Mouse (Mus musculus): ENCODE results near the gene Syt13. TPM values are rescaled to one million over a fixed set of nuclear protein-coding genes. Genes with fewer than 3 reads are reported as not detected.

Gene Syt13
- polyA plus RNA-seq, 1 experiment = not detected

GRCm38 (mm10) chr2:92967839-92968166, 52.9 kb downstream of the Syt13 start:
- no peak overlapping the region for H3K4me3 ChIP-seq (ENCODE audit: insufficient read depth, low read depth, low read length)
- no peaks in the 10 kb centered on the region for H3K4me1 ChIP-seq (ENCODE audit: control insufficient read depth, insufficient read depth, insufficient read length, low read length)
- no peak overlapping the region for H3K27ac ChIP-seq (replicated peaks; ENCODE audit: low read depth, low read length)

- Histone ChIP-seq H3K27ac (replicated peaks; ENCODE audit: low read depth, low read length) (no peak overlapping the region), H3K4me1 (ENCODE audit: control insufficient read depth, insufficient read depth, insufficient read length, low read length) (no peaks in the 10 kb centered on the region), H3K4me3 (ENCODE audit: insufficient read depth, low read depth, low read length) (no peak overlapping the region)
These were observed 56.2 kb downstream of the Syt13 start for GRCm38 (mm10) chr2:92971069-92971468.

- H3K27ac ChIP-seq (replicated peaks; ENCODE audit: low read depth, low read length) = no peak overlapping the region
- H3K4me3 ChIP-seq (ENCODE audit: insufficient read depth, low read depth, low read length) = no peak overlapping the region
- no peaks in the 10 kb centered on the region for H3K4me1 ChIP-seq (ENCODE audit: control insufficient read depth, insufficient read depth, insufficient read length, low read length)
These were observed 56.6 kb downstream of the Syt13 start for GRCm38 (mm10) chr2:92971536-92971935.

GRCm38 (mm10) chr2:92972071-92972470, 57.2 kb downstream of the Syt13 start:
- no peaks in the 10 kb centered on the region for H3K4me1 ChIP-seq (ENCODE audit: control insufficient read depth, insufficient read depth, insufficient read length, low read length)
- no peak overlapping the region for H3K27ac ChIP-seq (replicated peaks; ENCODE audit: low read depth, low read length)
- no peak overlapping the region for H3K4me3 ChIP-seq (ENCODE audit: insufficient read depth, low read depth, low read length)

- Histone ChIP-seq H3K27ac (replicated peaks; ENCODE audit: low read depth, low read length) (no peak overlapping the region), H3K4me3 (ENCODE audit: insufficient read depth, low read depth, low read length) (no peak overlapping the region)
These were observed 58.7 kb downstream of the Syt13 start for GRCm38 (mm10) chr2:92973646-92974045.

GRCm38 (mm10) chr2:92975031-92975790, 60.3 kb downstream of the Syt13 start:
- no peaks in the 10 kb centered on the region for H3K4me1 ChIP-seq (ENCODE audit: control insufficient read depth, insufficient read depth, insufficient read length, low read length)
- no peak overlapping the region for H3K4me3 ChIP-seq (ENCODE audit: insufficient read depth, low read depth, low read length)
- no peak overlapping the region for H3K27ac ChIP-seq (replicated peaks; ENCODE audit: low read depth, low read length)

More at GRCm38 (mm10) chr2:92973646-92974045, 58.7 kb downstream of the Syt13 start:
- H3K4me1 ChIP-seq (ENCODE audit: control insufficient read depth, insufficient read depth, insufficient read length, low read length) = no peaks in the 10 kb centered on the region

GRCm38 (mm10) chr2:92980165-92980564, 65.3 kb downstream of the Syt13 start:
- Histone ChIP-seq H3K27ac (replicated peaks; ENCODE audit: low read depth, low read length) (no peak overlapping the region), H3K4me3 (ENCODE audit: insufficient read depth, low read depth, low read length) (no peak overlapping the region), H3K4me1 (ENCODE audit: control insufficient read depth, insufficient read depth, insufficient read length, low read length) (peaks cover 11% of the 10 kb centered on the region)

- no peak overlapping the region for H3K27ac ChIP-seq (replicated peaks; ENCODE audit: low read depth, low read length)
- H3K4me3 ChIP-seq (ENCODE audit: insufficient read depth, low read depth, low read length) = no peak overlapping the region
- peaks cover 11% of the 10 kb centered on the region for H3K4me1 ChIP-seq (ENCODE audit: control insufficient read depth, insufficient read depth, insufficient read length, low read length)
These were observed 67.8 kb downstream of the Syt13 start for GRCm38 (mm10) chr2:92982591-92983272.

GRCm38 (mm10) chr2:92983273-92983620, 68.3 kb downstream of the Syt13 start:
- Histone ChIP-seq H3K4me3 (ENCODE audit: insufficient read depth, low read depth, low read length) (no peak overlapping the region), H3K27ac (replicated peaks; ENCODE audit: low read depth, low read length) (no peak overlapping the region), H3K4me1 (ENCODE audit: control insufficient read depth, insufficient read depth, insufficient read length, low read length) (peaks cover 11% of the 10 kb centered on the region)

GRCm38 (mm10) chr2:92984321-92985108, 69.6 kb downstream of the Syt13 start:
- no peak overlapping the region for H3K27ac ChIP-seq (replicated peaks; ENCODE audit: low read depth, low read length)
- H3K4me1 ChIP-seq (ENCODE audit: control insufficient read depth, insufficient read depth, insufficient read length, low read length) = peaks cover 18% of the 10 kb centered on the region
- no peak overlapping the region for H3K4me3 ChIP-seq (ENCODE audit: insufficient read depth, low read depth, low read length)

GRCm38 (mm10) chr2:92985171-92985570, 70.3 kb downstream of the Syt13 start:
- H3K4me3 ChIP-seq (ENCODE audit: insufficient read depth, low read depth, low read length) = no peak overlapping the region
- no peak overlapping the region for H3K27ac ChIP-seq (replicated peaks; ENCODE audit: low read depth, low read length)
- peaks cover 18% of the 10 kb centered on the region for H3K4me1 ChIP-seq (ENCODE audit: control insufficient read depth, insufficient read depth, insufficient read length, low read length)

GRCm38 (mm10) chr2:92985600-92985999, 70.7 kb downstream of the Syt13 start:
- Histone ChIP-seq H3K27ac (replicated peaks; ENCODE audit: low read depth, low read length) (no peak overlapping the region), H3K4me3 (ENCODE audit: insufficient read depth, low read depth, low read length) (no peak overlapping the region), H3K4me1 (ENCODE audit: control insufficient read depth, insufficient read depth, insufficient read length, low read length) (peaks cover 18% of the 10 kb centered on the region)

GRCm38 (mm10) chr2:92987108-92987618, 72.3 kb downstream of the Syt13 start:
- Histone ChIP-seq H3K27ac (replicated peaks; ENCODE audit: low read depth, low read length) (0 out of 2 replicates have a peak overlapping the region, but pooled peaks have one; percentile 8), H3K4me3 (ENCODE audit: insufficient read depth, low read depth, low read length) (no peak overlapping the region), H3K4me1 (ENCODE audit: control insufficient read depth, insufficient read depth, insufficient read length, low read length) (peaks cover 18% of the 10 kb centered on the region)

GRCm38 (mm10) chr2:92987901-92988631, 73.2 kb downstream of the Syt13 start:
- peaks cover 18% of the 10 kb centered on the region for H3K4me1 ChIP-seq (ENCODE audit: control insufficient read depth, insufficient read depth, insufficient read length, low read length)
- H3K27ac ChIP-seq (replicated peaks; ENCODE audit: low read depth, low read length) = peak overlapping the region; percentile 63
- H3K4me3 ChIP-seq (ENCODE audit: insufficient read depth, low read depth, low read length) = no peak overlapping the region

- Histone ChIP-seq H3K4me1 (ENCODE audit: control insufficient read depth, insufficient read depth, insufficient read length, low read length) (peaks cover 12% of the 10 kb centered on the region; the same call in 1 of the 2 replicates), H3K4me3 (ENCODE audit: insufficient read depth, low read depth, low read length) (no peak overlapping the region), H3K27ac (replicated peaks; ENCODE audit: low read depth, low read length) (no peak overlapping the region)
These were observed 74.7 kb downstream of the Syt13 start for GRCm38 (mm10) chr2:92989593-92989992.

Data from brown adipose tissue, adult 24 weeks (tissue).